Mouse (Mus musculus): ENCODE results near the gene Actr2. TPM values are rescaled to one million over a fixed set of nuclear protein-coding genes. Genes with fewer than 3 reads are reported as not detected.
A peak's percentile ranks its signal among the peaks of the same experiment; 100 is the strongest.
"Not testable (repeated sequence)": the region's sequence is repeated elsewhere in the genome, so short reads cannot be mapped to it uniquely, and the experiment has no call there.

Actr2 gene
- polyA plus RNA-seq (2012; ENCODE audit: insufficient read depth, insufficient read length, missing spikeins), result 392 and 406 TPM in 2 replicates

DNA sequence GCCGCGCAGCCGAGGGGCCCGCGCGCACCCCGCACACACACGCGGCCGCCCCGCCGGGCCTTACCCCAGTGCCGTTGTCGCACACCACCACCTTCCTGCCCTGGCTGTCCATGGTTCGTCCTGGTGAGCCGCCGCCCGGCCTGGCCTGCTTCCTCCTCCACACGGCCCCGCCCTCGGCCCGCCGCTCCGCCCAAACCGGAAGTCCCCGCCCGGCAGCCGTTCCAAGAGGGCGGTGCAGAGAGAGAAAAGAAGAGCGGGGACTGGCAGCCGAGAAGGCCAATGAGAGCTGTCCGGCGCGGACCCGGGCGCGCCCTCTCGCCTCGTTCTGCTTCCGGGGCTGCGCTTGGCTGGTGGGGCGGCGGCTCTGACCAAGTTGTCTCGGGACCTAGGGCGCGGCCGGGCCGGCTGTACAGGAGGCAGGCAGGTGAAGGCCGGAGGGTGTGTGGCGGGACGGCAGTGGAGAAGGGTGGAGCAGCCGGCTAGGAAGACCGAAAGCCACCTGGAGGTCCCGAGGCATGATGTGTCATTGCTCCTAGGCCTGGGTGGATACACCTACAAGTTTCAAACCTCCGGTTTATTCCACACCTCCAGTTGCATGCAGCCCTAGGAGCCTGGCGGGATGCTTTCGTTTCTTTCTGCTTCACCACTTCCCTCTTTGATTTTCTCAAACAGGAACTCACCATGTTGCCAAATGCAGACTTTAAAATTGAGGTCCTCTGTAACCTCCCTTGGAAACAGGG lies at the start of gene Actr2:
TSS of gene Actr2 (minus strand) at position 173 of the 740 bp plus-strand sequence.
- peak within 1 kb of the TSS; percentile 98 for H3K27ac ChIP-seq (ENCODE audit: insufficient read depth, low read depth, low read length)
- TF ChIP-seq POLR2A (IDR thresholded peaks at IDR 0.05; ENCODE audit: borderline replicate concordance, low read depth, low read length), result no peak
- TF ChIP-seq CTCF (IDR thresholded peaks at IDR 0.05; ENCODE audit: low read depth, low read length), result no peak

DNA sequence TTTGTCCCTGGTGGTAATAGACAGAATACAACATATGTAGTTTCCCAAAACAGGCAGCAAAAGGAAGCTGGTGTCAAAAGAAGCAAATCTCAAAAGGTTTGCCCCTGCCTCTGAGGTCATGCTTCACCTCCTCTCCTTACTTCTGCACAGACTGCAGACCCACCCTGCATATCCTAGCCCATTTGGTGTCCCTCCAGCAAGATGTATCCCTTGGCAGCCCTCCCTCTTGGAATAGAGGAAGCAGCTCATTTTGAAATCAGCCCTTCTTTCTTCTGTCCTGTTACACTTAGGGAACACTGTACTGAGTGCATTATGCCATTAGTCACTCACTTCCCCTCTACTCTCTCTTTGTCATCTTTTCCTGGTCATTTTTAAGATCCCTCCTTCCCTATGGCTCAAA lies 46.2 kb upstream of the Actr2 start:
- Histone ChIP-seq H3K4me1 (ENCODE audit: control insufficient read depth, insufficient read depth, low read length) (peaks cover 16% of the 10 kb centered on the region), H3K27ac (ENCODE audit: insufficient read depth, low read depth, low read length) (peak overlapping the region; percentile 41), H3K4me3 (ENCODE audit: insufficient read depth, low read length) (no peak overlapping the region)
- TF ChIP-seq POLR2A (IDR thresholded peaks at IDR 0.05; ENCODE audit: borderline replicate concordance, low read depth, low read length), result no peak
- no peak for TF ChIP-seq CTCF (IDR thresholded peaks at IDR 0.05; ENCODE audit: low read depth, low read length)

More for the DNA sequence above, at the start of gene Actr2:
- H3K4me1 ChIP-seq (ENCODE audit: control insufficient read depth, insufficient read depth, low read length), result peaks cover 28% of the 10 kb centered on the region
- H3K4me3 ChIP-seq (ENCODE audit: insufficient read depth, low read length), result peak within 1 kb of the TSS; percentile 95

DNA sequence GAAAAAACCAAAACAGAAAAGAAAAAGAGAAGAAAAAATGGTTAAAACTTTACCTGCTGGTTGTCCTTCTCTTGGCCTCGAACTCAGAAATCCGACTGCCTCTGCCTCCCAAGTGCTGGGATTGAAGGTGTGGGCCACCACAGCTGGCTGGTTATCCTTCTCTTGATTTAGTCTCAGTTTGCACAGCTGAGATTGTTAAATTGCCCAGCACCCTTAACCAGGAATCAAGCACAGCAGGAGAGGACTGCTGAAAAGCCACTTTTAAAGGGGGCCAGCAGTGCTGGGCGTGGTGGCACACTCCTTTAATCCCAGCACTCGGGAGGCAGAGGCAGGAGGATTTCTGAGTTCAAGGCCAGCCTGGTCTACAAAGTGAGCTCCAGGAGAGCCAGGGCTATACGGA lies 40.8 kb upstream of the Actr2 start:
- H3K4me1 ChIP-seq (ENCODE audit: control insufficient read depth, insufficient read depth, low read length), result not testable (repeated sequence)

DNA sequence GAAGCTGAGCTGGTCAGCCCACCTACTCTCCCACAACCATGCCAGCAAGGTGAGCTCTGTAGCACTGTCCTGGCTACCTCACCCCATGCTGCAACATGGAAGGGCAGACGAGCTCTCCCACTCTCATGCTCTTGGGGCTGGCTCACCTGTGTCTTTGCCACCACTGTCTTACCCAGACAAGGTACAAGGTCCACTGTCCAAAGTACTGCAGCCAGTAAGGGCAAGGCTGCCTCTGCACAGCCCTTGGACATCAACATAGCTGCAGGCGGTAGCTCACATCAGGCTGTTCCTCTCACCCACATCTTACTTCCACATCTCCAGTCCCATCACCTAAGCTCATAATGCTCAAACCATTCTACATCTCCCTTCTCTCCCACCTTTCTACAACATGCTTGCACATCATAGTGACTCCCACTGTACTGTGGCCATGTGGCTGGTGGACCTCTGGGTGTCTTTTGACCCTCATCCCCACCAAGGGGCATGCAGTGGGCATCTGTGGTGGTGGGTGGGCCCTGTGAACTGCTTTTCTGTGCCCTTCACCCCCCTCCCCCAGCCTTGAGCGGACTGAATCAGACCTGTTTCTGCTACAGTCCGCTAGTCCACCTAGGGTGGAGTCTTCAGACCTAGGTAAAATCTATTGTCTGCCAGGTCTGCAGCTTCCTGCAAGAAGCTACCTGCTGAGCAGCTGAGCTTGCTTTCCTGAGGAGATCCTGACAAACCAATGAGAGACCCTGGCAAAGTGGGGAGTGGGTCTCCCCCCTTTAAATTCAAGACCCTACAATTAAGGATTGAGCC lies 39.6 kb upstream of the Actr2 start:
- H3K27ac ChIP-seq (ENCODE audit: insufficient read depth, low read depth, low read length), result no peak overlapping the region
- no peak overlapping the region for H3K4me3 ChIP-seq (ENCODE audit: insufficient read depth, low read length)
- no peak for TF ChIP-seq POLR2A (IDR thresholded peaks at IDR 0.05; ENCODE audit: borderline replicate concordance, low read depth, low read length)
- no peak for TF ChIP-seq CTCF (IDR thresholded peaks at IDR 0.05; ENCODE audit: low read depth, low read length)
- H3K4me1 ChIP-seq (ENCODE audit: control insufficient read depth, insufficient read depth, low read length), result no peaks in the 10 kb centered on the region

More for the DNA sequence above, 40.8 kb upstream of the Actr2 start:
- H3K4me3 ChIP-seq (ENCODE audit: insufficient read depth, low read length); H3K27ac ChIP-seq (ENCODE audit: insufficient read depth, low read depth, low read length): not testable (repeated sequence)

GRCm38 (mm10) chr11:20151290-20151689 lies 38.6 kb upstream of the Actr2 start:
- TF ChIP-seq POLR2A (IDR thresholded peaks at IDR 0.05; ENCODE audit: borderline replicate concordance, low read depth, low read length) (no peak), CTCF (IDR thresholded peaks at IDR 0.05; ENCODE audit: low read depth, low read length) (no peak)
- Histone ChIP-seq H3K27ac (ENCODE audit: insufficient read depth, low read depth, low read length) (no peak overlapping the region), H3K4me3 (ENCODE audit: insufficient read depth, low read length) (no peak overlapping the region), H3K4me1 (ENCODE audit: control insufficient read depth, insufficient read depth, low read length) (peaks cover 2% of the 10 kb centered on the region)

DNA sequence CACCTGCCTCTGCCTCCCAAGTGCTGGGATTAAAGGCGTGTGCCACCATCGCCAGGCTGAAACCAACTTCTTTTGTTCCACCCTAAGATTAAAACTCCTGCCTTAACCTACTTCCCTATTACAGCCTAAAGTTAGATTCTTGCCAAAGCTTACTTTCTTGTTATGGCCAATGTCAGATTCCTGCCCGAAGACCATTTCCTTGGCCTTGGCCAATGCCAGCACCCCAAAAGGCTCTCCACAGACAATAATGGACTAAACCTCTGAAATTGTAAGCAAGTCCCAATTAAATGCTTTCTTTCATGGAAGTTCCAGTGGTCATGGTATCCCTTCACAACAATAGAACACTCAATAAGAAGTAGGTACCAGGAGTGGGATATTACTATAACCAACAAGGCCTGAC lies 37.2 kb upstream of the Actr2 start:
- no peak for TF ChIP-seq POLR2A (IDR thresholded peaks at IDR 0.05; ENCODE audit: borderline replicate concordance, low read depth, low read length)
- no peak for TF ChIP-seq CTCF (IDR thresholded peaks at IDR 0.05; ENCODE audit: low read depth, low read length)
- Histone ChIP-seq H3K4me1 (ENCODE audit: control insufficient read depth, insufficient read depth, low read length) (peaks cover 5% of the 10 kb centered on the region), H3K27ac (ENCODE audit: insufficient read depth, low read depth, low read length) (peak overlapping the region; percentile 43), H3K4me3 (ENCODE audit: insufficient read depth, low read length) (no peak overlapping the region)

DNA sequence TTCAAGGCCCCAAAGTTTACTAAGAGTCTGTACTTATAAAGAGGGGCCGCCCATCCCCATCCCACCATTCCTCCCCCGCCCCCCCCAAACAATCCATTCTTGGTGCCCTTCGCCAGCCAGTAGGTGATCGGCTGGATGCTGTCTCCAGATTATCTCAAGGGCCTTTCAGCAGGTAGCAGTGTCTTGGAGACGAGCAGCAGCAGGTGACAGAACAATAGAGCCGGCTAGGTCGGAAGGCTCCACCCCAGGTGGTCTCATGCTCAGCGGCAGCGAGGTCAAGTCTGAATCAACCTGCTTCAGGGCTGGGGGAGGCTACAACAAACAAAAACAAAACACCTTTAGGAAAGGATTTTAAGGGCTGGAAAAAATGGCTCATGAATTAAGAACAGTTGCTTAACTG lies 32.7 kb upstream of the Actr2 start:
- no peak overlapping the region for H3K27ac ChIP-seq (ENCODE audit: insufficient read depth, low read depth, low read length)

GRCm38 (mm10) chr11:20144536-20145263 lies 32.0 kb upstream of the Actr2 start:
- Histone ChIP-seq H3K4me3 (ENCODE audit: insufficient read depth, low read length) (no peak overlapping the region), H3K4me1 (ENCODE audit: control insufficient read depth, insufficient read depth, low read length) (peaks cover 5% of the 10 kb centered on the region), H3K27ac (ENCODE audit: insufficient read depth, low read depth, low read length) (no peak overlapping the region)
- TF ChIP-seq CTCF (IDR thresholded peaks at IDR 0.05; ENCODE audit: low read depth, low read length) (no peak), POLR2A (IDR thresholded peaks at IDR 0.05; ENCODE audit: borderline replicate concordance, low read depth, low read length) (no peak)

More for the DNA sequence above, 32.7 kb upstream of the Actr2 start:
- H3K4me1 ChIP-seq (ENCODE audit: control insufficient read depth, insufficient read depth, low read length), result peaks cover 5% of the 10 kb centered on the region
- TF ChIP-seq CTCF (IDR thresholded peaks at IDR 0.05; ENCODE audit: low read depth, low read length) (no peak), POLR2A (IDR thresholded peaks at IDR 0.05; ENCODE audit: borderline replicate concordance, low read depth, low read length) (no peak)
- H3K4me3 ChIP-seq (ENCODE audit: insufficient read depth, low read length), result no peak overlapping the region

GRCm38 (mm10) chr11:20143687-20144086 lies 31.0 kb upstream of the Actr2 start:
- H3K4me3 ChIP-seq (ENCODE audit: insufficient read depth, low read length); H3K4me1 ChIP-seq (ENCODE audit: control insufficient read depth, insufficient read depth, low read length); H3K27ac ChIP-seq (ENCODE audit: insufficient read depth, low read depth, low read length): not testable (repeated sequence)

DNA sequence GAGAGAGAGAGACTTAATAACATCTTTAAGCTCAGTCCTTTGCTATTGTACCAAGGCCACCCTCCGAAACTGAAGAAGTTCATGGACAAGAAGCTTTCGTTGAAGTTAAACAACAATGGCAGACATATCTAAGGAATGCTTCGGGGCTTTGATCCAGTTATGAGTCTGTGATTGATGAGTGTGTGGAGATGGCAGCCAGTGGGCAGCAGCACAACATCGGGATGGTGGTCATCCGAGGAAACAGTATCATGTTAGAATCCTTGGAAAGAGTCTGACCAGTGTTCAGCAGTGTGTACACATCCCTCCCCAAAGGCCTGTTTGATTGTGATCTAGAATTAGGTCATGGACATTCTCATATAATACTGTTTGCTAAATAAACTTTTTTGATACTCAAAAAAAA lies 29.8 kb upstream of the Actr2 start:
- Histone ChIP-seq H3K4me3 (ENCODE audit: insufficient read depth, low read length) (no peak overlapping the region), H3K4me1 (ENCODE audit: control insufficient read depth, insufficient read depth, low read length) (peaks cover 5% of the 10 kb centered on the region), H3K27ac (ENCODE audit: insufficient read depth, low read depth, low read length) (no peak overlapping the region)
- TF ChIP-seq CTCF (IDR thresholded peaks at IDR 0.05; ENCODE audit: low read depth, low read length) (no peak), POLR2A (IDR thresholded peaks at IDR 0.05; ENCODE audit: borderline replicate concordance, low read depth, low read length) (no peak)
